Mouse (Mus musculus) thymus, postnatal 14 days (tissue): ENCODE data around the gene Zbtb9.
A peak's percentile ranks its signal among the peaks of the same experiment; 100 is the strongest.
"Not testable (repeated sequence)": the region's sequence is repeated elsewhere in the genome, so short reads cannot be mapped to it uniquely, and the experiment has no call there.

ENCODE experiments used
- DNase-seq: peaks from one replicate; pipeline ENCODE4 v3.0.0; 2021

The Zbtb9 gene

DNA sequence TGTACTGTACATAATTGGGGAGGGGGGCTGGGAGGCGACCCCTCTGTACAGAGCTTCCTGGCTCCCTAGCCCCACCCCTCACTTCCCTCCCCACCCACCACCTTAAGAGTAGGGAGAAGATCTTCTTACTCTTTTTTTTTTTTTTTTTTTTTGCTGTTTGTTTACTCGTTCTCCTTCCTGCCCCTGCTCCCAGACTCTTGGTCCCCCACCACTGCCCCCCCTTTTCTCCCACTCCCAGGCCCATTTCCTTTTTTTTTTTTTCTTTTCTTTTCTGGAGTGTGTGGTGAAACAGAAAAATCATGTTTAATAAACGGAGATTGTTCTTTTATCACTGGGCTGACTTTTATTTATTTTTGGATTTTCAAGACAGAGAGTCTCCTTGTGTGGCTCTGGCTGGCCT, 860 bp upstream of the Zbtb9 start:
- no peak for DNase-seq

DNA sequence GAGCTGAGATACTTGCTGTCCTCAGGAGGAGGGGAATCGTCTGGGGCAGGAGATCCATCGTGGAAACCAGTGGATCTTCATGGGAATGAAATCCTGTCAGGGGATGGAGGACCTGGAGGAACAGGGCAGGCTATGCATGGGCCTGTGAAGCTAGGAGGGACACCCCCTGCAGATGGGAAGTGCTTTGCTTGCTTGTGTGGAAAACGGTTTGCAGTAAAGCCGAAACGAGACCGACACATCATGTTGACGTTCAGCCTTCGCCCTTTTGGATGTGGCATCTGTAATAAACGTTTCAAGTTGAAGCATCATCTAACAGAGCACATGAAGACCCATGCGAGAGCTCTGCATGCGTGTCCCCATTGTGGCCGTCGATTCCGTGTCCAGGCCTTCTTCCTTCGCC, 1.6 kb downstream of the Zbtb9 start:
- no peak for DNase-seq

DNA sequence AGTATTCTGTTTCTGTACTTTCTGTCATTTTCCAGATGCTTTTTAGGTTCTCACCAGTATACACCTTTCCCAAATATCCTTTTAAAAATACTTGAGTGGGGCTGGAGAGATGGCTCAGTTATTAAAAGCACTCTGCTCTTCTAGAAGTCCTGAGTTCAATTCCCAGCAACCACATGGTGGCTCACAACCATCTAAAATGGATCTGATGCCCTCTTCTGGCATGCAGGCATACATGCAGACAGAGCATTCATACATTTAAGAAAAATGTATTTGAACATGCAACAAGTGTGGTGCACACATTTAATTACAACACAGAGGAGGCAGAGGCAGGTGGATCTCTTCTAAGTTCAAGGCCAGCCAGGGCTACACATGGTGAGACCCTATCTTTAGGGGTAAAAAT, 2.4 kb downstream of the Zbtb9 start:
- DNase-seq: no peak

DNA sequence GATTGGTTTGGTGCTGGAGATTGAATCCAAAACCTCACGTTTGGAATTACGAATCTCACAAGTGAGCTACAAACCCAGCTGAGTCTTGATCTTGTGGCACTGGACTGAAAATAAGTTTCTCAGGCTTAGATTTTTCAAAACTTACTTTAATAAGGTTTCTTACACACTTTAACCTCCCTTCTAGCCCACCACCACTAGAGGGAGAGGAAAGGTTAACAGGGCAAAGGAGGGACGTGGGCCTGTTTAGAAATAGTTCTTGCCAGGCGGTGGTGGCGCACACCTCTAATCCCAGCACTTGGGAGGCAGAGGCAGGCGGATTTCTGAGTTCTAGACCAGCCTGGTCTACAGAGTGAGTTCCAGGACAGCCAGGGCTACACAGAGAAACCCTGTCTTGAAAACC, 4.4 kb downstream of the Zbtb9 start:
- DNase-seq: not testable (repeated sequence)

DNA sequence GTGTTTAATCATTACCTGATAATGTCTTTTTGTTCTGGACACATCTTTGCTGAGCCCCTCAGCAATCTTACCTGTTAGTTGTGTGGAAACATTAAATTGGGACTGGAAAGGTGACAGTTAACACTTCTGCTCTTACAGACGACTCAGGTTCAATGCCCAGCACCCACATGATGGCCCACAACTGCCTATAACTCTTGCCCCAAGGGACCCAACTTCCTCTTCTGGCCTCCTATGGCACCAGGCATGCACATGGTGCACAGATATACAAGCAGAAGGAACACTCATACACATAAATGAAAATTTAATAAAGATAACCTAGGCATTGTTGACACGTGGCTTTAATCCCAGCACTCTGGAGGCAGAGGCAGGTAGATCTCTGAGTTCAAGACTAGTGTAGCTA, 6.5 kb downstream of the Zbtb9 start:
- DNase-seq: no peak

DNA sequence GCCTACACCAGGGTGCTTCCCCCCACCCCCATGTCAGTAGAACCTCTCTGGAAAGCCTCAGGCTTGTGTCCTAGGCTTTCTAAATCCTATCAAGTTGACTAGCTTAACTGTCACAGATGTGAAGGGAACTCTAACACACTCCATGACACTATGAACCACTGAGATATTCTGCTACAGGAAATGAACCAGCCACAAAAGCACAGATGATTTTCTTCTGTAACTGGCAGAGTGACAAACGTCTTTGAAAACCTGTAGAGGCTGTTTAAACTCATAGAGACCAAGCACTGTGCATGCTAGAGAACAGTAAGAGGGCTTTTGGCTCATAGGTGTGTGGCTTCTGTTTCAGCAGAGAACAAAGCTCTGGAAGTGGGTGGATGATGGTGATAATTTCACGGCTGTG, 8.1 kb downstream of the Zbtb9 start:
- DNase-seq: peak; percentile 62

DNA sequence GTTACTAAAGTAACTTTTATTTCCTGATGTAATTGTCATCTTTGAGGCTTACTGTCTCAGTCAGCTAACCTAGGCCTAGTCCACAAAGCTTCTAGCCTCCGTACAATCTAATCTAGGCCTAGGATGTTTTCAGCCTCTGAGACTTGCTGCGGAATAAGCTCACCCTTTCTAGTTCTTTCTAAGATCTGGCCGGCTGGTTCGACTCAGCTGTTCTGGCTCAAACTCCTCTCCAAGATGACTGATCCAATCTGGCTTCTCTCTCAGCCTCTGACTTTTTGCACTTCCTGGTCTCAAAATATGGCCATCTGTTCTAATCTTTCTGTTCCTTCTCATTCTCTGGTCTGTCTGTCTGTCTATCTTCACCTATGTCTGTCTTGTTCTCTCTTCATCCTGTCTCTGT, 10.4 kb downstream of the Zbtb9 start:
- DNase-seq: no peak

DNA sequence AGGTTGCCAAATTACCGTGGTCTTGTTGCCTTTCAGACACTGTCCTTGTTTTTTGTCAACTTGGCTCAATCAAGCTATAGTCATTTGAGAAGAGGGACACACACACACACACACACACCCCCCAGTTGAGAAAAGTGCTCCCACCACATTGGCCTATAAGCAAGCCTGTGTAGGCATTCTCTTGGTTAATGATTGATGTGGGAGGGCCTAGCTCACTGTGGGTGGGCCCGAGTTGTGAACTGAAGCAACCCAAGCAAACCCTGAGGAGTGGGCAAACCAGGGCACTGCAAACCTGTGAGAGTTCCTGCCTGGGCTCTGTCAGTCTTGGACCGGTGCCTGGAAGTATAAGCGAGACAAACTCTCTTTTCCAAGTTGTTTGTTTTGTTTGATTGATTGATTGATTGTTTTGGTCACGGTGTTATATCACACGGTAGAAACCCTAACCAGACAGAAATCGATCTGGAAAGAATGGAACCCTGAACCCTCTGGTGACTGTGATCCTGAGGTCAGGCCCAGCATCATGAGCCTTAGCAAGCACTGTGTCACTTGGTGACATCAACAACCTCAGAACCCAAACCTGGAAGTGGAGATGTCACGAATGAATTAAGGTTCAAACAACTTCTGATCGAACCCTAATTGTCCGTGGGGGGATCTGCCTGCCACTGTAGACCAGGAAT, 12.7 kb downstream of the Zbtb9 start:
- DNase-seq: no peak

DNA sequence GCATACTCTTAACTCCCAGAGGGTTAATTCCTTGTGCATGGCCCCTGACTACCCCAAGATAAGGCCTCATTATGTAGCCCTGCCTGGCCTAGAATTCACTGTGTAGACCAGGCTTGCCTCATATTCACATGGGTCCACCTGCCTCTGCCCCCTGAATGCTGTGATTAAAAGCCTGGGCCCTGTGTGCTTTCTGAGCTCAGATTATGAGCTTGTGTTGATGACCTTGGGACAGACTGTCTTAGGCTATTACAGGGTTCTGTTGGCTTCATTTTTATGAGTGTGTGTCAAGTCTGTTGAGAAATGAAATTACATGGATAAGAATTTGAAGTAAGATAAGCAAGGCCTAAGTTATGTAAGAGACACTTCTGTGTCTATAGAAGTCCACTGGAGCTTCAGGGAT, 17.6 kb downstream of the Zbtb9 start:
- DNase-seq: no peak

DNA sequence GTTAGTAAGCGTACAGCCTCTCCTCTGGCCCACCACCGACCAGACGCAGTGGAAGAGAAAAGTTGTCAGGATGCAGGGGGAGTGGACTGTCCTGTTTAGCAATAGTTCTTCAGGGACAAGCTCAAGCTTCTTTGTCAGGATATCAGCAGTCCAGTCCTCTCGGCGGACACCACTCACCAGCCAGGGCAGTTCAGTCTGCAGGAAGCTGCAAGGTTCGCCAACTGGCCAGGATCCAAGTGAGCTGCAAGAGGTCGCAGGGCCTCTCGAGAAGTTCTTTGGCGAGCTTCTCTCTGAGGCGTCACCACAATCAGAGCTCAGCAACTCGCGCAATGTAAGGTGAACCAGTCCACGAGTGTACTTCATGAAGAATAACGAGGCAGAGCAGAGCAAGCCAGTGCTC, 21.4 kb downstream of the Zbtb9 start:
- DNase-seq: no peak

DNA sequence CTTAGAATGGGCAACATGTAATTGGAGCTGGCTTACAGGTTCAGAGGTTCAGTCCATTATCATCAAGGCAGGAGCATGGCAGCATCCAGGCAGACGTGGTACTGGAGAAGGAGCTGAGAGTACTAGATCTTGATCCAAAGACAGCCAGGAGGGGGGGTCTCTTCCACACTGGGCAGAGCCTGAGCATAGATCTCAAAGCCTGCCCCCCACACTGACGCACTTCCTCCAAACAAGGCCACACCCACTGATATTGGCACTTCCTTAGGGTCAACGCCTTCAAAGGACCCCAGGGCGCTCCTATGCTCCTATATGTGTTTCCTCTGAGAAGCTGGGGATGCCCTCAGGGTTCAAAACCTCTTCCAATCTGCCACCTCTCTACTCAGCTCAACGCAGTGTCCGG, 22.0 kb downstream of the Zbtb9 start:
- no peak for DNase-seq

DNA sequence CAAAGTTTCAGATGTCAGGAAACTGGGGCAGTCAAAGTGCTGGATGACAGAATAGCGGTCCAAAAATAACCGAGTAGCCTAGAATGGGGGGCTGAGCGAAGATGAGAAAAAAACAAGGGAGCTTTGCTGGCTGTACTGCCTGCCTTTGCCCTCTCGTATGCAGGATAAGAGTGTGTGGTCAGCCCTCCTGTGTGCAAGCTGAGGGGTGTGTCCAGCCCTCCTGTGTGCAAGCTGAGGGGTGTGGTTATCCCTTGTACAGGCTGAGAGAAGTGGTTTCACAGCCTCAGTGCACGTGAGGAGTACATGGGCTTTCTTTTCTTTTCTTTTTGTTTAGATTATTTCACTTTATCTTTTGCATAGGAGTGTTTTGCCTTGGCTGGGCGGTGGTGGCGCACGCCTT, 22.6 kb downstream of the Zbtb9 start:
- DNase-seq: no peak

DNA sequence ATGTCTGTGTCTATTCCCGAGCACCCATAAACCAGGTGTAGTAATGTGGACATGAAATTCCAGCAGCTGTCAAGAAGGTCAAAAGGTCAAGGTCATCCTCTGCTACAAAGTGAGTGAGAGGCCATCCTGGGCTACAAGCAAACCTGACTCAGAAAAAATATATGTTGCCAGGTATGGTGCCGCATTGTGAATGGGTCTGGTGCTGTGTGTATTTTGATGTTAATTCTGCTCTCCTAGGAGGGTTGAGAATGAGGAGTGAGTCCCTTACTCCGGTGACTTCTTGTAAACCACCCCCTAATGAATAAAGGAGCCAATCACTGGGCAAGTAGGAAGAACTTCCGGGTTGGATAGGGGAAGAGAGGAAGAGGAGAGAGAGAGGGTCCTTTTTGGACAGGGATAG, 24.7 kb downstream of the Zbtb9 start:
- DNase-seq: no peak

DNA sequence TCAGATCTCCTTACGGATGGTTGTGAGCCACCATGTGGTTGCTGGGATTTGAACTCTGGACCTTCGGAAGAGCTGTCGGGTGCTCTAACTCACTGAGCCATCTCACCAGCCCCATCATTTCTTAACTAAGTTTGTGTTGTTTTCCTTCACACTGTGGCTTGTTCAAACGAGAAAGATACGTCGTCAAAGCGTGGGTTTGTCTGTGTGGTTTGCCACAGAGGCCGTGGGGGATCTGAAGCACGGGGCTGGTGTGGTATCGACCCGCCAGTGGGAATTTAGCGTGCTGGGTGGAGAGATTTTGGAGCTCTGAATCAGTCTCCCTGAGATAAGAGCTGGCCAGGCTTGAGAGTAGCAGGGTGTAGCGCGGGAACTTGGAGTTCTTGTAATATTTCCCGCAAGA, 25.3 kb downstream of the Zbtb9 start:
- no peak for DNase-seq

DNA sequence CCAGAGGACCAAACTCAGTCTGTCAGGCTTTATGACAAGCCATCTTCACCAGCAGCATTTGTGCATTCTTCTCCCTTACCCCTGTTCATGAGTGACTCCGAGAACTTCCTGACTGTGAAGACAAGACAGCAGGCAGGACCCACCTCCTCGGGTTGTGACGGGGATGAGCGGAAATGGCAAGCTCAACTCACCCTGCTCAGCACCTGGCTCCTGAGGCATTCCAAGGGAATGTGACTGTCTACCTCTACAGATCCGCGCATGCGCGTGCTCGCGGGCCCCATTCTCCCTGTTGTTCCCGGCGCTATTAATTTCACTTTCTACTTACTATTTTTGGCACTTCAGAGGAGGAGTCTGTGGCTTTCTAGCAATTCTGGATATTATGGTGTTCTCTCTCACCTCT, 27.0 kb downstream of the Zbtb9 start:
- DNase-seq: peak; percentile 43

DNA sequence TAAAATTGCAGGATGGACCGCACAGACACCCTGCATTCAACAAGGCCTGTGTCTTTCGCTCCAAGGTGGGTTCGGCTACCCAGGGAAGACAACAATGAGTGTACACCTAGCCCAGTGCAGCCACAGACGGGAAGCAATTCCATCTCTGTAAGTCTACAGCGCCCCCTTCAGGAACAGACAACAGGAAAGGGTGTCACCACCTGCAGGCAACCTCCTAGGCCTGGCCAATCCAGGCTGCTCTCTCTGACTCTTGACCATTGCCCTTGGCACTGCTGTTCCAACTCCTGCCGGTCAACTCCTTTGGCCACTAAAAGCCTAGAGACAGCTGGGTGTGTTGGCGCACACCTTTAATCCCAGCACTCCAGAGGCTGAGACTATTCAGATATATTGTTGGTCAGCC, 28.2 kb downstream of the Zbtb9 start:
- peak; percentile 80 for DNase-seq

DNA sequence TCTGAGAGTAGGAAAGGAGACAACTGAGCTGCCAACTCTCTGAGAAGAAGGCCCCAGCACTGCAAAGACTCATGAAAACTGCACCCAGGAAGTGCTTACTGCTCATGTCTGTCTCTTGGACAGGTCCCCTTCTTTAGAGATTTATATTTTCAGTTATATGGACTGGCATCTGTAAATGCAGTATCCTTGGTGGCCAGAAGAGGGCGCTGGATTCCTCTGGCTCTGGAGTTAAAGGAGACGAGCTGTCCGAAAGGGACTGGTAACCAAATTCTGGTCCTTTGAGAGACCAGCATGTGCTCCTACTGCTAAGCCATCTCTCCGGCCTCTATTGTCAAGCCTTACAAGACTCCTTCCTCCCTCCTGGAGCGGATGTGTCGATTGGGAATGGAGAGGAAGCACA, 28.9 kb downstream of the Zbtb9 start:
- peak; percentile 49 for DNase-seq

DNA sequence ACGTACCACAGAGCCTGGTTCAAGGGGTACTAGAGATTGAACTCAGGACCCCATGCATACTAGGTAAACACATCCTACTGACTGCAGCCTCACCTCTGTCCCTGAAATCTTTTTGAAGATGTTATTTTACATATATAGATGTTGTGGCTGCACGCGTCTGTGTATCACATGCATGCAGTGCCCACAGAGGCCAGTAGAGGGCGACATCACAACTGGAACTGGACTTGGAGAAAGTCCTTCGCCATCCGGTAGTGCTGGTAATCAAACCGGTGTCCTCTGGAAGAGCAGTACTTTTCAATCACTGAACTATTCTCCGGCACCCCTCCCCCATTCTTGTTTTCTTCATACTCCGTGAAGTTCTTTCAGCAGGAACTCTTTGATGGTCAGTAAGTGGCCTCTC, 31.5 kb downstream of the Zbtb9 start:
- peak; percentile 74 for DNase-seq

DNA sequence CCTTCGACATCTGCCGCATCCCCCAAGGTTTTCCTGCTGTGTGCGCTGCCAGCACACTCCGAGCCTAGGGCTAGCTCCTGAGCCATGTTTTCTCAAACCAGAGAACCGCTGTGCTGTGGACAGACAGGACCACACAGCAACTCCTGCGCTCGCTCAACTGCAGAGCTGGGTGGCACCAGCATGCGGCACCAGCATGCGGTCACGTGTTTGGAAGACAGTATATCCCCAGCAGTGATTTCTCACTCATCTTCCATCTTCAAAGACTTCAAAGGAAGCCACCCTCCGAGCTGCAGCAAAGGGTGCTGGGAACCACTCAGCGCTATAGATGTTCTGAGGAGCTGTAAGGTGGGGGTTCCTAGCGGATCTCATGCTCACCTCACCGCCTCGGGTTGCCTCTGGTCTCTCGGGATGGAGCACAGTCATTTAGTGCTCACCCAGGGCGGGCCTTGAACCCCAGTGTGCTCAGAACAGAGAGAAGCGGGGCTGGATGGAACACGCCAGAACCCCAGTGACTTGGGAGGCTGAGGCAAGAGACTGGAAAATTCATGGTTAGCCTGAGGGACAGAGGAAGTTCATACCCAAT, 32.0 kb downstream of the Zbtb9 start:
- DNase-seq: no peak

DNA sequence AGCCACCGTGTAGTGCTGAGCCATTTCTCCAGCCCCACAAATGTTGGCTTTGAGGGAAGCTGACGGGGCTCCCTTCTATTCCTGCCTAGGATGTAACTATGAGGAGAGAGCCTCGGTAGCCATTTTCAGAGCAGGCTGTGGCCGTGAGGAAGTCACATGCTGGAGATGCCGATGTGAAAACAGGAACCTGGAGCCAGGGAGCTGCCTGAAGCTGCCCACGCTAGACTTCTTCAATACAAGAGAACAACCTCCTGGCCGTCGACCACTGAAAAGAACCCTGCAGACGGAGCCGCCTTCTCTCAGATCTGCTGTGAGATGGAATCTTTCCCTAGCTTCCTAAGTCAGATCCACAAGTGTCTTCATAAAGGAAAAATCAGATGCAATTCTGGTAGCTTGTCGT, 32.7 kb downstream of the Zbtb9 start:
- no peak for DNase-seq

DNA sequence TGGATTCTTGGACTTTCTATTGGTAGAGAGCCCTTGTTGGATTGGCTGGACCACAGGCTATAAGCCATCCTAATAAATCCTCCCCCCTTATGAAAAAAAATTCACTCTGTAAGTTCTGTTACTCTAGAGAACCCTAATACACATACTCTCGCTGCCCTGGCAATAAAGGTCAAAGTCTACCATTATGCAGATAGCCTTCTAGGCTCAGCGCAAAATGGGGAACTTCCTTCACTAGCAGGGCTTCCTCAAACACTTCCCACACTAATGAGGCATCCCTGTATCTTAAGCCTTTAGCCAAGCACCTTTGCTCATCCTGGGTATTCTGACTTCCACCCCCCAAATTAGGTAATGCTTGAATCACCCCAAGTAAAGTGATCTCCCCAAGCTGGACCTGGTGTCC, 35.3 kb downstream of the Zbtb9 start:
- no peak for DNase-seq

DNA sequence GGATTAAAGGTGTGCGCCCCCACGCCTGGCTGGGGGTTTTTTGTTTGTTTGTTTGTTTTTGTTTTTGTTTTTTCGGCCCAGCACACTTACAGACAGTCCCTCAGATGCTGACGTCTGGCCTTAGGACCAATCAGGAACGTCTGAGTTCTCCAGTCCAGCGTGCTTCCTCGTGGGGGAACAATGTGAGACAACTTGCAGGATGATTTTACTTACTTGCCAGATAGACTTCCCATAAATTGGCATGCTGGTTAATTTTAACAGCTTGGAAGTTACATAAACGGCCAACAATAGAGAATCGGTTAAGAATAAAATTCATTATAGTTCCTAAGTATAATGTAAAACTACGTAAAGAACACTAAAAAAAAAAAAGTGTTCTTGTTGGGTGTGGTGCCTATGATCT, 38.2 kb downstream of the Zbtb9 start:
- DNase-seq: no peak

DNA sequence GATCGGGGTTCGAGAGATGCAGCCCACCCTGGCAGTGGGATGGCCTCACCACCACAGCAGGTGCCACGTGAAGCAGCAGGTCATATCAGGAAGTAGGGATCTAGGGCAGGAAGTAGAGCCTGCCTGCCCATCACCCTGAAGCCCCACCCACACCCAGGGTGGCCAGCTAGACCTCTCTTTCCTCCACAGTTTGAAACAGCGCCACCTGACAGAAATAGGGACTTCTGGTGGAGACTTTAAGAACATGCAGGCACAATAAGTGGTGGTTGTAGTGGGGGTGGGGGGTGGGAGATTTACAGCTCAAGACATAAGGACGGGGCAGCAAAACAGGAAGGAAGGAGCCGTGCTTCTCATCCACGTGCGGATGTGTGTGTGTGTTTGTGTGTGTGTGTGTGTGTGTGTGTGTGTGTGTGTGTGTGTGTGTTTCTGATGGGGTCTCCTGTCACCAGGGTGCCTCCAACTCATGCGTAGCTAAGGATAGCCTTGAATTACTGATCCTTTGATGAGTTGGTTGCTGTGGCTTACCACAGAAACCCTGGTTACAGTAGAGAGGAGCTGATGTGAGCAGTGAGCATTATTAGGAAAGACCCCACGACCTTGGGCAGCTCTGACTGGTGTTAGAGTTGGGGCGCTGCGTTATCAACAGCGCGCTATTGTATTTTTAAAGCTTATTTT, 39.2 kb downstream of the Zbtb9 start:
- peak; percentile 72 for DNase-seq

DNA sequence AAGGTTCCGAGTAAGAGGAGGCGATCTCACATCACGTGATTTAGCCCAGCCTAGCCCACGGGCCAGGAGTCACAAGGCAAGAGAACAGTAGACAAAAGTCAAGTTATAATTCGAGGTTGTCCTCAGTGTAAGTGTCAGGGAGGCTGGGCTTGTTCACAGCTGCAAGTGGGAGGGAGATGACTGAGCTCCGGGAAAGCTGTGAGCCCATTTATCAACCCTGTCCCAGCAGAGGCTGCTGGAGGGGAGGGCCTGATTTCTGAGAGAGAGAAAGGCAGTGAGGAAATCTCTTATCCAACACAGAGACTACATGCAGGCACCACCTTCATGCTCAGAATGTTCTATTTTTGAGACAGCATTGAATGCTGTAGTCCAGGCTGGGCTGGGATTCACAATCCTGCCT, 39.9 kb downstream of the Zbtb9 start:
- DNase-seq: no peak
